Mouse (Mus musculus) liver, embryonic 14.5 days (tissue): Measurements from ENCODE around the gene Alkbh1.

Source experiments
- CTCF ChIP-seq: IDR thresholded peaks from 2 replicates; pipeline ENCODE4 v1.5.1; 2016; ENCODE audit warnings: antibody characterized with exemption, low read depth, control low read depth
- EP300 ChIP-seq: IDR thresholded peaks from 2 replicates; pipeline ENCODE4 v1.6.1; 2016; ENCODE audit warnings: antibody characterized with exemption, low read depth

DNA sequence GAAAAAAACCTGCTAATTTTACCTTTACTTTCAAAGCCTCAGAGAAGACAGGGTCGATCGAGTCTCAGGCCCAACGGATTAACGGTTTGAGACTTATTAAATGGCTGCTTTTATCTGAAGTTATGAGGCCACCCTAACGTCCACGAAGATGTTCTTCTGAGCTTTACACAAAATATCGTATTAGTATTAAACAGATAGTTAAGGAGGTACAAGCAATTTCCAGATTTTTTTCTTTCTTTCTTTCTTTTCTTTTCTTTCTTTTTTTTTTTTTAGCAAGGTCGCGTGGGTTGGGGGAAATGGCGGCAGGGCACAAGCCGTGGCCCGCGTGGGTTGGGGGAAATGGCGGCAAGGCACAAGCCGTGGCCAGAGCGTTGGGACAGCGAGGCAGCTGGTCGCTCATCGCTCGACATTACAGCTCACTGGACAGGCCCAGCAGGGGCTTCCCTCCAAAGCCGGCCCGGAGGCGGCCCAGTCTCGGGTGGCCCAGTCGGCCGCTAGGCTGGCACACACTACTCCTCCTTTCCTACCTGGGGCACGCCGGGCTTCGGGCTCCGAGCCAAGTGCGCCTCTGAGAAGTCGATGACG is 610 bp downstream of the Alkbh1 start:
- TF ChIP-seq CTCF (no peak), EP300 (no peak)
